In the genomic region with DNA sequence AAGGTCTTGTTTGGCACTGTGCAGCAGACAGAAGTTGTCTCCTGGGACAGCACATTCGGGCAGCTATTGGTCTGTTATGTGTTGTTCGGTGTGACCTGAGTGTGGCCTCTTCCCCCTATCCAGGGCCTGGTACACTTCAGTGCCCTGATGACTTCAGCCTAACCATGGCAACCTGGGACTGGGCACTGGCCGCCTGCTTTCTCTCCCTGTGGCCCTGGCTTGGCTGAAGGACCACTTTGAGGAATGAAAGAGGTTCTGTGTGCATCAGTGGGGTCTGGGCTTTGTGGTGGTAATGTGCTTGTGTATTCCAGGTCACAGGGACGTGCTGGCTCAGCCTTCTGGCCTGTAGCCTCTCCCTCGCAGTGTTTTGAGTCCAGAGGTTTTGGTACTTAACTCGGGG, we compare ENCODE assay signal across 16 mouse cellular contexts. TPM values are rescaled to one million over a fixed set of nuclear protein-coding genes. Genes with fewer than 3 reads are reported as not detected.
DNase-seq lines count a peak whose midpoint lies in the region; ATAC-seq lines count a peak whose summit lies in the region.
"Had no signal": no experiment of that assay in that cellular context is flagged by ENCODE, and none has a peak within 500 bp of the region (broad histone marks: within the 10 kb centered on the region; RNA-seq: fewer than 3 reads in every experiment).

No protein-coding gene starts in this region.

- no peak overlapping the region for H3K27ac ChIP-seq in hindbrain, embryonic 16.5 days (ENCODE audit: low read depth, low read length)
- no peak overlapping the region for H3K27ac ChIP-seq in hindbrain, embryonic 13.5 days
- H3K27ac ChIP-seq: embryonic facial prominence, embryonic 12.5 days; limb, embryonic 12.5 days; liver, embryonic 15.5 days; stomach, embryonic 15.5 days had no signal

- 58% methylated on average over 6 of the region's 6 CpGs for WGBS in hindbrain, embryonic 16.5 days
- 66% methylated on average over 6 of the region's 6 CpGs for WGBS in hindbrain, embryonic 13.5 days

- no peak overlapping the region for H3K4me3 ChIP-seq in hindbrain, embryonic 16.5 days (ENCODE audit: low read length)
- no peak overlapping the region for H3K4me3 ChIP-seq in hindbrain, embryonic 13.5 days
- H3K4me3 ChIP-seq: embryonic facial prominence, embryonic 12.5 days; limb, embryonic 12.5 days; liver, embryonic 15.5 days; stomach, embryonic 15.5 days had no signal

- H3K27me3 ChIP-seq in hindbrain, embryonic 16.5 days (replicated peaks; ENCODE audit: control insufficient read depth, insufficient read depth, low read length), result no peaks in the 10 kb centered on the region
- H3K27me3 ChIP-seq in hindbrain, embryonic 13.5 days, result peaks cover 18% of the 10 kb centered on the region

- peak; percentile 76 to 88 for DNase-seq in right cerebral cortex, postnatal 10 days (ENCODE audit: low spot score in 2 of 2)
- DNase-seq in right cerebral cortex, postnatal 14 days, result no peak
- DNase-seq in layer of hippocampus, postnatal 36 days, result peak; percentile 54 to 68
- no peak for DNase-seq in c-Kit-positive CD71-positive TER-119-positive erythroid progenitor cells, embryonic 14.5 days (ENCODE audit: low spot score)
- DNase-seq: heart, postnatal 10 days; kidney, postnatal 10 days; thymus, postnatal 14 days had no signal

- H3K36me3 ChIP-seq in hindbrain, embryonic 16.5 days (ENCODE audit: control insufficient read depth, insufficient read depth, low read length), result no peaks in the 10 kb centered on the region
- no peaks in the 10 kb centered on the region for H3K36me3 ChIP-seq in hindbrain, embryonic 13.5 days
- H3K36me3 ChIP-seq: embryonic facial prominence, embryonic 12.5 days; limb, embryonic 12.5 days; liver, embryonic 15.5 days; stomach, embryonic 15.5 days had no signal

- H3K9me3 ChIP-seq in hindbrain, embryonic 16.5 days (ENCODE audit: control insufficient read depth, low read length), result no peaks in the 10 kb centered on the region
- H3K9me3 ChIP-seq in hindbrain, embryonic 13.5 days, result no peaks in the 10 kb centered on the region
- H3K9me3 ChIP-seq: embryonic facial prominence, embryonic 12.5 days; limb, embryonic 12.5 days; liver, embryonic 15.5 days; stomach, embryonic 15.5 days had no signal

- H3K4me1 ChIP-seq in hindbrain, embryonic 16.5 days (ENCODE audit: control insufficient read depth, insufficient read depth, low read depth, low read length), result peaks cover 8% of the 10 kb centered on the region
- H3K4me1 ChIP-seq in hindbrain, embryonic 13.5 days (replicated peaks), result peaks cover 9% of the 10 kb centered on the region
- H3K4me1 ChIP-seq: embryonic facial prominence, embryonic 12.5 days; limb, embryonic 12.5 days; liver, embryonic 15.5 days; stomach, embryonic 15.5 days had no signal

- peak; percentile 83 for ATAC-seq in hindbrain, embryonic 16.5 days
- no peak for ATAC-seq in hindbrain, embryonic 13.5 days (ENCODE audit: low FRiP score)
- no peak for ATAC-seq in megakaryocyte, adult 5-6 weeks (ENCODE audit: poor library complexity, severe bottlenecking)
- ATAC-seq: activated CD4-positive, CD25-positive, alpha-beta regulatory T cell, adult 4 months; intestine, embryonic 16.5 days had no signal

- no peak overlapping the region for H3K9ac ChIP-seq in hindbrain, embryonic 16.5 days (ENCODE audit: low read depth, low read length)
- no peak overlapping the region for H3K9ac ChIP-seq in hindbrain, embryonic 13.5 days
- H3K9ac ChIP-seq: embryonic facial prominence, embryonic 12.5 days; limb, embryonic 12.5 days; liver, embryonic 15.5 days; stomach, embryonic 15.5 days had no signal

- no peak overlapping the region for H3K4me2 ChIP-seq in hindbrain, embryonic 16.5 days (ENCODE audit: low read length)
- no peak overlapping the region for H3K4me2 ChIP-seq in hindbrain, embryonic 13.5 days
- H3K4me2 ChIP-seq: embryonic facial prominence, embryonic 12.5 days; limb, embryonic 12.5 days; liver, embryonic 15.5 days; stomach, embryonic 15.5 days had no signal

RNA-seq across cellular contexts. Expression of gene Wfs1, which starts 46.2 kb away (rescaled TPM):
- 11.0 and 12.3 TPM in 2 replicates for polyA plus RNA-seq in hindbrain, embryonic 16.5 days (2015; fragmentation: Nextera tagmentation; extraction: Ambion mirVana)
- polyA plus RNA-seq in hindbrain, embryonic 13.5 days (2015; fragmentation: Nextera tagmentation; extraction: Ambion mirVana), result 5.0 and 6.0 TPM in 2 replicates
- 100 to 1,000 TPM; 157 to 178 TPM for total RNA-seq in layer of hippocampus, postnatal 36 days (2021)
- total RNA-seq in megakaryocyte, adult 5-6 weeks (2015), result 5.3 and 5.4 TPM in 2 replicates
- 6.0 and 7.5 TPM in 2 replicates for total RNA-seq in megakaryocyte, adult 5-6 weeks (2017)

RNA-seq across cellular contexts. Expression of gene Gm1043, which starts 50.0 kb away (rescaled TPM):
- polyA plus RNA-seq in hindbrain, embryonic 16.5 days (2015; fragmentation: Nextera tagmentation; extraction: Ambion mirVana), result 1.8 TPM in 2 replicates
- 1.5 and 1.6 TPM in 2 replicates for polyA plus RNA-seq in hindbrain, embryonic 13.5 days (2015; fragmentation: Nextera tagmentation; extraction: Ambion mirVana)
- 10 to 100 TPM; 28.7 to 32.6 TPM for total RNA-seq in layer of hippocampus, postnatal 36 days (2021)
- not detected in 2 replicates for total RNA-seq in megakaryocyte, adult 5-6 weeks (2015)
- total RNA-seq in megakaryocyte, adult 5-6 weeks (2017), result 0.20 TPM in 1 of 2 replicates, not detected in the other
- total RNA-seq: heart, postnatal 10 days had no signal
- polyA plus RNA-seq: embryonic facial prominence, embryonic 12.5 days; limb, embryonic 12.5 days; liver, embryonic 15.5 days had no signal

Comparison
In these comparisons a context has a peak if more than half of its experiments do, and no peak if none do; other contexts are left out.
1. DNase-seq: peak in right cerebral cortex, postnatal 10 days (2 of 2) and layer of hippocampus, postnatal 36 days (2 of 2); none in right cerebral cortex, postnatal 14 days (single experiment) and c-Kit-positive CD71-positive TER-119-positive erythroid progenitor cells, embryonic 14.5 days (single experiment).
2. RNA of gene Wfs1, which starts 46.2 kb away (total RNA-seq): 157 to 178 TPM in layer of hippocampus, postnatal 36 days; 5.3 to 7.5 TPM in megakaryocyte, adult 5-6 weeks; every median in the first group is over 10 times any median in the second.
3. RNA of gene Gm1043, which starts 50.0 kb away (total RNA-seq): 28.7 to 32.6 TPM in layer of hippocampus, postnatal 36 days; 0.20 TPM in megakaryocyte, adult 5-6 weeks; every median in the first group is over 10 times any median in the second.